Mouse (Mus musculus): ENCODE measurements at regions not wholly inside any gene's neighbourhood (a gene's known extent, or its start where the extent isn't known, plus 50 kb on each side); places are given as distances from the start of the nearest gene placed in this dataset.

- no peak for TF ChIP-seq CTCF (IDR thresholded peaks at IDR 0.05; ENCODE audit: extremely low read depth, insufficient read depth, low read length)
- no peak for TF ChIP-seq POLR2A (IDR thresholded peaks at IDR 0.05; ENCODE audit: extremely low read depth, insufficient read depth, low read length)
These were observed 63.4 kb upstream of the Tmem189 start for GRCm38 (mm10) chr2:167752805-167753556.
